Mouse (Mus musculus): Measurements from ENCODE around the gene Fgf4. TPM values are rescaled to one million over a fixed set of nuclear protein-coding genes. Genes with fewer than 3 reads are reported as not detected.

Fgf4 gene
- not detected in 2 replicates for polyA plus RNA-seq (2015; fragmentation: Nextera tagmentation; extraction: Ambion mirVana)

DNA sequence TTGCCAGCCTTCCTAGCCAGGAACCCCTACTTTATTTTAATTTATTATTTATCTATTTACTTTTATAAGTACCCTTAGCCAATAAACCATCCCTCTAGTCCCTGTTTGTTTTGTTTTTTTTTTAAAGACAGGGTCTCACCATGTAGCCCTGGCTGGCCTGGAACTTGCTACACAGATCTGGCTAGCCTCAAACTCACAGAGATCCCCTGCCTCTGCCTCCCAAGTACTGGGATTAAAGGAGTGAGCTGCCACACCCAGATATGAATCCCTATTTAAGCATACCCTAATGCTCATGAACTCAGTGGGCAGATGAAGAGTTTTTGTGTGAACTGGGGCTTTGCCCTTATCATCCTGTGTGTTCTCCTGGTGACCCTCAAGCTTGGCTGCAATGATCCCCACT lies at the start of gene Fgf4:
Gene Fgf4, plus strand, starts transcription at position 301 of the 400 bp plus-strand sequence.
- no peaks in the 10 kb centered on the region for H3K9me3 ChIP-seq
- H3K27ac ChIP-seq (replicated peaks) = no peak within 1 kb of the TSS
- no peak within 1 kb of the TSS for H3K4me2 ChIP-seq
- H3K36me3 ChIP-seq = no peaks in the 10 kb centered on the region
- H3K4me3 ChIP-seq = no peak within 1 kb of the TSS
- no peaks in the 10 kb centered on the region for H3K4me1 ChIP-seq (replicated peaks)
- no peak for ATAC-seq (ENCODE audit: low read depth)
- peaks cover 36% of the 10 kb centered on the region for H3K27me3 ChIP-seq
- H3K9ac ChIP-seq = no peak within 1 kb of the TSS

DNA sequence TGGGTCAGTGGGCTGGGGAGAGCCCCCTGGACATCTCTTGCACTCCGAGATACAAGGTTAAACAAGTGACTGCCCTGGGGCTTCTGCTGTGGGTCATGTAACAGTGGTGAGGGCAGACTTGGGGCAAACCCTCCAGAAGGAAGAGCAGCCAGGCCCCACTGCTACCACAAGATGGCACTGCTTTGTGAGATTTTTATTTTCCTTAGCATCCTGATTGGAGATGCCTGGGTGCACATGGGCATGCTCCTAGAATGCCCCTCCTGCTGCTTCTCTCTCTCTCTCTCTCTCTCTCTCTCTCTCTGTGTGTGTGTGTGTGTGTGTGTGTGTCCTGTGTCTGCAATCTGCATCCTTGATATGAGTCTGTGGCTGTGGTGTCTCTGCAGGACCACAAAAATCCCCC lies 48.7 kb upstream of the Fgf4 start:
- no peak overlapping the region for H3K4me2 ChIP-seq
- 28% methylated on average over 1 of the region's 1 CpGs for WGBS
- H3K4me3 ChIP-seq = no peak overlapping the region
- H3K9me3 ChIP-seq = no peaks in the 10 kb centered on the region
- peaks cover 18% of the 10 kb centered on the region for H3K27me3 ChIP-seq
- ATAC-seq (ENCODE audit: low read depth) = peak; percentile 73; the same call in 1 of the 2 replicates
- no peaks in the 10 kb centered on the region for H3K36me3 ChIP-seq
- H3K4me1 ChIP-seq (replicated peaks) = peaks cover 15% of the 10 kb centered on the region
- H3K9ac ChIP-seq = no peak overlapping the region
- H3K27ac ChIP-seq (replicated peaks) = no peak overlapping the region

DNA sequence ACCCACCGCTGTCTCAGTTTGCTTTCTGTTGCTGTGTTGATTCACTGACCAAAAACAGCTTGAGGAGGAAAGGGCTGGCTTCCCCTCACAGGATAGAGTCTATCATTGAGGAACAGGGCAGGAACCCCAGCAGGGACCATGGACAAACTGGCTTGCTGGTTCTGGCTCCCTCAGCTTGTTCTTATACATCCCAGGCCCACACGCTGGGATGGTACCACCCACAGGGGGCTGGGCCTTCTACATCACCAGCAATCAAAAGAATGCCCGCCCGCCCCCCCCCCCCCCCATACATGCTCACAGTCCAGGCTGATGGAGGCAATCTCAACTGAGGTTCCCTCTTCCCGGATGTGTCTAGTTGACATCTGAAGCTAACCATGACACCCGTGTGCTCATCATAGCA lies 40.1 kb upstream of the Fgf4 start:
- Histone ChIP-seq H3K9ac (no peak overlapping the region), H3K9me3 (no peaks in the 10 kb centered on the region), H3K4me2 (no peak overlapping the region), H3K4me1 (replicated peaks) (0 out of 2 replicates have a peak, but pooled peaks cover 6% of the 10 kb centered on the region), H3K27ac (replicated peaks) (no peak overlapping the region), H3K4me3 (no peak overlapping the region), H3K27me3 (peaks cover 4% of the 10 kb centered on the region; the same call in 1 of the 2 replicates), H3K36me3 (no peaks in the 10 kb centered on the region)
- no peak for ATAC-seq (ENCODE audit: low read depth)
- WGBS = 56% methylated on average over 6 of the region's 6 CpGs

DNA sequence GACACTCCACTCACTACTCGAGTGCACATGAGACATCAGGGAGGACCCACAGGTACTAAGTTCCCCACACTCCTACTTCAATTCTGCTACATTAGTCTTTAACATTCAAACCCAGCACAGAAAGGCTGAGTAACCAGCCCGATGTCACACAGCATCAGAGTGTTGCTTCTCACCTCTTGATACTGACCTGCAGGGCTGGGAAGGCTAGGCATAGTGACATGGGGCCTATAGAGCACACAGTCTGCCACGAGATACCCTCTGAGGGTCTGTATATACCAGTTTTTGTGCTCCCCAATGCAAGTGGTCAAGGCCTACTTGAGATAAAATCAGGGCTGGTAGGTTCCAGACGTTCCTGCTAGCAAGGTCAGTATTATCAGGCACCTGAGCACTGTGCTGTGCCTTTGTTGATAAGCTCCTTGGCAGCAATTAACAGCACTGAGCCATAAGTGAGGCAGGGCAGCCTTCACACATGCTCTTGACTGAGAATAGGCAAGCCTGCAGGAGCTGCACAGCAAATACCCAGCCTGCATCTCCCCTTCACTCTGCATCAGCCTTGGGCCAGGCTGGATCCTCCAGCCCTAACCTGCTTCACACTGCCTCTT lies 39.1 kb upstream of the Fgf4 start:
- Histone ChIP-seq H3K9me3 (no peaks in the 10 kb centered on the region), H3K27ac (replicated peaks) (no peak overlapping the region), H3K4me3 (no peak overlapping the region), H3K9ac (no peak overlapping the region), H3K4me2 (no peak overlapping the region), H3K36me3 (no peaks in the 10 kb centered on the region), H3K27me3 (peaks cover 3% of the 10 kb centered on the region; the same call in 1 of the 2 replicates), H3K4me1 (replicated peaks) (0 out of 2 replicates have a peak, but pooled peaks cover 6% of the 10 kb centered on the region)
- WGBS = 78% methylated on average over 4 of the region's 4 CpGs
- no peak for ATAC-seq (ENCODE audit: low read depth)

DNA sequence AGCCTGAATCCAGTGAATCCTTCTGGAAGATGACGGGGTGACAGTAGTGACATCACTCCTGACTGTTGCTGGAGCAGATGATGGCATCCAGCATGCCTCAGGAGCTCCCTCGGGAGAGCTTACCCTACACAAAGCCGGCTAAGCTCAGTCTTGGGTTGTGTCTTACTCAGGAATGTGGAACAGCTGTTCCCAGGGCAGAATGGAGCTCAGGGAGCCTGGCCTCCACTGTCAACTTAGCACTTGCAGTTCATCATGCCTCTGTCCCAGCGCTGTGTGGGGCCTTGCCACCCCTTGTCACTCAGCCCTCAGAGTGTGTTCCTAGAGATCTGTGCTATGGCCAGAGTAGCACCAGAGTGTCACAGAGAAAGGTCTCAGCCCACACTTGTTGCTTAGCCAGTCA lies 35.6 kb upstream of the Fgf4 start:
- Histone ChIP-seq H3K4me3 (no peak overlapping the region), H3K9me3 (no peaks in the 10 kb centered on the region), H3K36me3 (no peaks in the 10 kb centered on the region), H3K9ac (no peak overlapping the region), H3K4me1 (replicated peaks) (peaks cover 6% of the 10 kb centered on the region; the same call in 1 of the 2 replicates), H3K27ac (replicated peaks) (no peak overlapping the region), H3K27me3 (no peaks in the 10 kb centered on the region), H3K4me2 (no peak overlapping the region)
- 40% methylated on average over 4 of the region's 4 CpGs for WGBS
- ATAC-seq (ENCODE audit: low read depth) = no peak

DNA sequence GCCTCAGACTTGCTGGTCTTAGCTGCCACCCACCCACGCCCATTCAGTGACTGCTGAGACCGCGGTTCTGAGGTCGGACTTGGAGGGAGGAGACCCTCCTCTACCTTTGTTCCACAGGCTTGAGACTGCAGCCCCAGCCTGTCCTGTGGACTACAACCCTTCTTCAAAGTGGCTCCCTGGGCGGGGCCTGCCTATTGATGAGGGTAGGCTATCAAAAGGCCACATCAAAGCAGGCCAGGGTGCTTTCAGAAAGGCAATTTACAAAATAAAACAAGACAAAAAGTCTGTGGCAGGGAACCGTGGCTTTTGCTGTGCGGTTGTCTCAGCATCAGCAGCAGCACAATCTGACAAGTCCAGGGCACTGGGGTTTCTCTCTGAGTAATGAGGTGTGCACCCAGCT lies 25.3 kb upstream of the Fgf4 start:
- 10% methylated on average over 7 of the region's 7 CpGs for WGBS
- H3K4me3 ChIP-seq = no peak overlapping the region
- no peaks in the 10 kb centered on the region; the same call in 1 of the 2 replicates for H3K27me3 ChIP-seq
- no peak overlapping the region for H3K9ac ChIP-seq
- 0 out of 2 replicates have a peak, but pooled peaks cover 6% of the 10 kb centered on the region for H3K4me1 ChIP-seq (replicated peaks)
- H3K4me2 ChIP-seq = no peak overlapping the region
- no peaks in the 10 kb centered on the region for H3K36me3 ChIP-seq
- H3K27ac ChIP-seq (replicated peaks) = no peak overlapping the region
- H3K9me3 ChIP-seq = peaks cover 12% of the 10 kb centered on the region
- ATAC-seq (ENCODE audit: low read depth) = no peak

DNA sequence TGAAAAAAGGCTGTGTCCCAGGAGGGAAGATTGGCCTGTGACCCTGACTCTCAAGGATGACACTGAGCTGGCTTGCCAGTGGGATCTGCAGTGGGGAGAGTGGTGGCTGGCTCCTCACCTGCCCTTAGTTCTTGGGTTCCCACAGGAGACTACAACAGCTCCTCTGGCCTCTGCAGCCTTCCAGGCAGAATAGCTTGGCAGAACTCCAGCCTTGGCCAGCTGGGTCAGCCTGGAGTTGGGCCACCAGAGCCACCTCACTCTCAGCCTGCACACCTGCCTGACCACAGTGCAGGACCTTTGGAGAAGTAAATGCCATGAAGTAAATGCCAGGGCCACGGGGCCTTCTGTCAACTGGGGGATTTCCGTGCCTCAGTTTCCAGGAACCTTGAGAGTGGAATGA lies 23.2 kb upstream of the Fgf4 start:
- Histone ChIP-seq H3K4me1 (replicated peaks) (0 out of 2 replicates have a peak, but pooled peaks cover 6% of the 10 kb centered on the region), H3K36me3 (no peaks in the 10 kb centered on the region), H3K27me3 (peaks cover 7% of the 10 kb centered on the region), H3K4me2 (no peak overlapping the region), H3K4me3 (no peak overlapping the region), H3K9me3 (peaks cover 2% of the 10 kb centered on the region; the same call in 1 of the 2 replicates), H3K27ac (replicated peaks) (no peak overlapping the region), H3K9ac (no peak overlapping the region)
- WGBS = 75% methylated on average over 2 of the region's 2 CpGs
- ATAC-seq (ENCODE audit: low read depth) = no peak

DNA sequence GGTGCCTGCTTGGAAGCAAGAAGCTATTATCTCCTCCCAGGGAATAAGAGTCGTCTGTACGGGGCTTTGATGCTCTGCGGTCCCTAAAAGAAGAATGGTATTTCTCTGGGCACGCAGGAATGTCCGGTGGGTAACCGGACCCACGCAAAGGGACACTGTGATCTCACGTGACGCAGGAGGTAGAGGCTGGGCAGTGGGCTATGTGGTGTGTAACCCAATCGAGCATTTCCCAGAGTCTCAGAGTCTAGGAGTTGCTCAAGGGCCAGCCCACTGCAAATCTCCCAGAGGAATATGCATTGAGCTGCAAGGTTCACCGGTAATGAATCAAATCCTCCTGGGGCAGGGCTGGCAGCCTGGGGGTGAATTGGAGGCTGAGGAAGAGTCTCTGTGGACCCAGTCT lies 18.8 kb upstream of the Fgf4 start:
- Histone ChIP-seq H3K4me1 (replicated peaks) (0 out of 2 replicates have a peak, but pooled peaks cover 6% of the 10 kb centered on the region), H3K36me3 (no peaks in the 10 kb centered on the region), H3K9me3 (no peaks in the 10 kb centered on the region), H3K27me3 (peaks cover 12% of the 10 kb centered on the region), H3K27ac (replicated peaks) (no peak overlapping the region), H3K4me3 (no peak overlapping the region), H3K4me2 (no peak overlapping the region), H3K9ac (no peak overlapping the region)
- 15% methylated on average over 11 of the region's 11 CpGs for WGBS
- ATAC-seq (ENCODE audit: low read depth) = no peak

DNA sequence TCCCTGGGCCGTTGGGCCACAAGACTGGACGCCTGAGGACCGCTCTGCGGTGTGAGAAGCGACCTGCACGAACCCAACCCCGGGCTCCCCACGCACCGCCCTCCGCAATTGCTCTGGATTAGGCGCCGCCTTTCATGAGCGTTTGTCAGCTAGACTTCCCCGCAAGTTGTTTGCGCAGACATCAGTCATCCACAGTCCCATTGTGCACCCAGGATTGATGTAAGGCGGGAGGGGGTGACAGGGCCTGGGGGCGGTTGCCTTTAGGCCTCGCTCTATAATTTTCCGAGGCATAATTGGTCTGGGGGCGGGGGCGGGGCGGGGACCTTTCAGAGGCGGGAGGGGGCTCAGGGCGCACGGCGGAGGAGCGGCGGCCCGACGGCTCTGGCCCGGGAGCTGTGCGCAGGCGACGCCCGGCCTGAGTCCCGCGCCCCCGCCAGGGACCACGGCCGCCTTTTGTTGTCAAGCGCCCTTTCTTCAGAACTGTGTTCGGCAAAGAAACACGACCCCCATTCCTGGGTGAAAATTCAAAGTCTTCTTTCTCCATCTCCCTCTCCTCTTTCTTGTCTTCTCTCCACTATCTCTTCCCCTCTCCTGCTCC lies 9.2 kb upstream of the Fgf4 start, which contains the start of gene Fgf3:
Gene Fgf3, plus strand, starts transcription at position 193 of the 598 bp plus-strand sequence.
- Histone ChIP-seq H3K4me3 (peak within 1 kb of the TSS; percentile 42), H3K27me3 (peaks cover 84% of the 10 kb centered on the region), H3K4me1 (replicated peaks) (peaks cover 24% of the 10 kb centered on the region), H3K27ac (replicated peaks) (no peak within 1 kb of the TSS), H3K36me3 (no peaks in the 10 kb centered on the region), H3K9me3 (no peaks in the 10 kb centered on the region), H3K9ac (peak within 1 kb of the TSS; percentile 51), H3K4me2 (peak within 1 kb of the TSS; percentile 76)
- ATAC-seq (ENCODE audit: low read depth) = no peak
- WGBS = 1% methylated on average over 43 of the region's 43 CpGs

DNA sequence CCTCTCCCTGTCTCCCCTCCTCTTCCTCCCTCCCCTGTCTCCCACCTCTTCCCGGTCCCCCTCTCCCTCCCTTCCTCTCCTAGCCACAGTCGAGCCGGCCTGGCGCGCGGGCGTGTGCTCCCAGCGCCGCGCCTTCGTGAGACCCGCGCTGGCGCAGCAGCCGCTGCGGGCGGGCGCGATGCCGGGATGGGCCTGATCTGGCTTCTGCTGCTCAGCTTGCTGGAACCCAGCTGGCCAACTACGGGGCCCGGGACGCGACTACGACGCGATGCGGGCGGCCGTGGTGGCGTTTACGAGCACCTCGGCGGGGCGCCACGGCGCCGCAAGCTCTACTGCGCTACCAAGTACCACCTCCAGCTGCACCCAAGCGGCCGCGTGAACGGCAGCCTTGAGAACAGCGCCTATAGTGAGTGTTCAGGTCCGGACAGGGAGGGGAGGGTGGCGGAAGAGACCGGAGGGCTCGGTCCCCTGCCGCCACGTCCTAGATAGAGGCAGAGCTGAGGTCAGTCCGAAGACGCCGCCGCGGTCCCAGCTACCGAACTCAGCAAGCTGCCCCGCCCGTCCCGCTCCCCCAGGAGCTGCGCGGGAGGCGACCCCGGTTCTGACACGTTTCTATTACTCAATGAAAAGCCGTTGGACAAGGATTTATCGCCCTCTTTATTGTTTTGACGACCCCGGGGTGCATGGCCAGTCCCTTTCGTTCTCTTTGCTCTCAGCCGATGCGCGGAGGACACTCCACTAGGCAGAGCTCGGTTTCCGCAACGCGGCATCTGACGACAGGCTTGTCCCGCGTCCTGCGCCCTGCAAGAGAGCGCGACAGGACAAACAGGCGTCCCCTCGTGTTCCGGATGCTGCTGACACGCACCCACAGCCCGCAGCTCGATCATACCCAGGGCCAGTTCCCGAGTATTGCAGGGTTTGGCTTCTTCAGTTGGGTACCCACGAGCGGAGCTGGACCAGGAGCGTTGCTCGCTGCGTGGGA lies 8.4 kb upstream of the Fgf4 start:
- no peaks in the 10 kb centered on the region for H3K9me3 ChIP-seq

DNA sequence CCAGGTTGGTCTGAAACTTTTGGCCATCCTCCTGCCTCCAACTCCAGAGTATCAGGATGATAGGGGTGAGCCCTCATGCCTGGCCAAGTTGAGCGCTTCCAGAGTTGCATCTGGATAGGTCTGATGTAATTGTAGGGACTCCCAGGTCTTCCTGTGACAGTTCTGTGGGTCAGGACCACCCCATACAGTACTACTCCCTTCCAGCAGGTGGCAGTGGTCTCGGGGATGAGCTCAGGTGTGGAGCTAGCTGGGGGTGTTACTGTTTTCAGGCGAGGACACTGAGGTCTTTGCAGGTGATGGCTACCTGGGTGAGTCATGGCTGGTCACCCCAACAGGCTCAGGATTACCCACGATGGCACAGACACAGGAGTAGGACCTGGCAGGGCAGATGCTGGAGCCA lies 1.0 kb upstream of the Fgf4 start:
- H3K9me3 ChIP-seq = no peaks in the 10 kb centered on the region
- no peak overlapping the region for H3K9ac ChIP-seq
- H3K36me3 ChIP-seq = no peaks in the 10 kb centered on the region
- ATAC-seq (ENCODE audit: low read depth) = no peak
- H3K4me3 ChIP-seq = no peak overlapping the region
- no peaks in the 10 kb centered on the region for H3K4me1 ChIP-seq (replicated peaks)
- WGBS = 30% methylated on average over 4 of the region's 4 CpGs
- H3K27me3 ChIP-seq = peaks cover 38% of the 10 kb centered on the region
- H3K27ac ChIP-seq (replicated peaks) = no peak overlapping the region
- no peak overlapping the region for H3K4me2 ChIP-seq

More for the DNA sequence above, 8.4 kb upstream of the Fgf4 start:
- H3K9ac ChIP-seq = peak overlapping the region; percentile 51
- peak; percentile 68 for ATAC-seq (ENCODE audit: low read depth)
- under 1% methylated on average over 94 of the region's 94 CpGs for WGBS
- H3K4me1 ChIP-seq (replicated peaks) = peaks cover 24% of the 10 kb centered on the region
- no peak overlapping the region for H3K27ac ChIP-seq (replicated peaks)
- H3K4me3 ChIP-seq = peak overlapping the region; percentile 42
- H3K27me3 ChIP-seq = peaks cover 92% of the 10 kb centered on the region
- no peaks in the 10 kb centered on the region for H3K36me3 ChIP-seq
- H3K4me2 ChIP-seq = peak overlapping the region; percentile 76

DNA sequence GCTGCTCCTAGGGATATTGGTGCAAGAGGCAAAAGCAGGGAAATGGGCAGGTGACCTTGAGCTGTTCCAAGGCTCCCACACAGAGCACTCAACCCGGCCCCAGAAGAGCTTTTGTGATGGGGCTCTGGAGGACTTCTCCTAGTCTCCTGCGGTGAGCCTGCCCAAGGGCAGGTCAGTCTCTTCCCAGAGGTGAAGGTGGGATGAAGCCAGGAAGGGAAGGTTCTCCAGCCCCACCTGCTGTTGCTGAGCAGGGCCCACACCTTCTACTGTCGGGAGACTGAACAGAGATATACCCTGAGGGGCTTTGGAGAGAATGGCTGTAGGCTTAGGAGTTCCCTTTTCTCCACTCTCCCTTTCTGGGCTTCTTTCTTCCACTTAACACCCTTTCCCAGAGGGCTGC lies 4.2 kb downstream of the Fgf4 start:
- no peak overlapping the region for H3K4me2 ChIP-seq
- no peaks in the 10 kb centered on the region for H3K36me3 ChIP-seq
- no peak overlapping the region for H3K27ac ChIP-seq (replicated peaks)
- 62% methylated on average over 3 of the region's 3 CpGs for WGBS
- H3K9ac ChIP-seq = no peak overlapping the region
- ATAC-seq (ENCODE audit: low read depth) = no peak
- no peak overlapping the region for H3K4me3 ChIP-seq
- H3K9me3 ChIP-seq = no peaks in the 10 kb centered on the region
- peaks cover 24% of the 10 kb centered on the region for H3K27me3 ChIP-seq
- H3K4me1 ChIP-seq (replicated peaks) = no peaks in the 10 kb centered on the region

Measured in neural tube, embryonic 13.5 days (tissue).